Mouse (Mus musculus): Measurements from ENCODE around the gene Pip5k1c. TPM values are rescaled to one million over a fixed set of nuclear protein-coding genes. Genes with fewer than 3 reads are reported as not detected.
A peak's percentile ranks its signal among the peaks of the same experiment; 100 is the strongest.

The Pip5k1c gene
- total RNA-seq, 4 experiments from 2014 or later, result 18.5 to 22.8 (median 21.9) TPM

- DNase-seq (ENCODE audit: low spot score in 2 of 2), result no peak
Observed at GRCm38 (mm10) chr10:81345162-81345534, 52.4 kb downstream of the Pip5k1c start.

GRCm38 (mm10) chr10:81346453-81347067 is 53.8 kb downstream of the Pip5k1c start:
- DNase-seq (ENCODE audit: low spot score in 2 of 2), result no peak

- DNase-seq (ENCODE audit: low spot score in 2 of 2), result no peak
Observed at GRCm38 (mm10) chr10:81349146-81349545, 56.4 kb downstream of the Pip5k1c start.

GRCm38 (mm10) chr10:81349961-81350350 is 57.2 kb downstream of the Pip5k1c start:
- no peak for DNase-seq (ENCODE audit: low spot score in 2 of 2)

- DNase-seq (ENCODE audit: low spot score in 2 of 2), result peak; percentile 99
Observed at GRCm38 (mm10) chr10:81350351-81351063, 57.7 kb downstream of the Pip5k1c start, which contains the start of gene Hmg20b. Gene Hmg20b (minus strand): TSS chr10:81350480.

DNA sequence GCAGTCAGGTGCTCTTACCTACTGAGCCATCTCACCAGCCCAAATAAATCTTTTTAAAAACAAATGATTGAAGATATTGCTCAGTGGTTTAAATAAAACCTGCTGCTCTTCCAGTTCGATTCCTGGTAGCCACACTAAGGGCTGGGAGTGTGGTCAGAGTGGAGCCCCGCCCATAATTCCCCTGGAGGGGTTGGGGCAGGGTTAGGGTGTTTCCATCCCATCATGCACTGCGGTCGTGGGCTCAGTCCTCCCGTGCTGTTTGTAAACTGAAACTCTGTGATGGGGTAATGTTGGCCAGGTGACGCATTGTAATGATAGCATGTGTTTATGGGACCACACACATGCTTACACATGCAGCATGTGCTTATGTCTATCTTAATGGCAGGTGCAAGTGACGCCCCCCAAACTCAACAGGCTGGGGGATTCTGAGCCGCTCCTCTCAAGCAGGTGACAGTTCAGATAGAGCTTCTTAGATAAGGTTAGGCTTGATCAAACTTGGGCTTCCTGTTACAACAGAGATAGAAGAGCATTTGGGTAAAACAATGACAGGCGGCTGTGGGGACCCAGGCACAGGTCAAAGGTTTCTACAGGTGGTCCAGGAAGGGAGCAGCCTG is 59.0 kb downstream of the Pip5k1c start:
- DNase-seq (ENCODE audit: low spot score in 2 of 2), result no peak

- DNase-seq (ENCODE audit: low spot score in 2 of 2), result no peak
Observed at GRCm38 (mm10) chr10:81354738-81355477, 62.1 kb downstream of the Pip5k1c start.

- DNase-seq (ENCODE audit: low spot score in 2 of 2), result no peak
Observed at GRCm38 (mm10) chr10:81355533-81355932, 62.8 kb downstream of the Pip5k1c start.

DNA sequence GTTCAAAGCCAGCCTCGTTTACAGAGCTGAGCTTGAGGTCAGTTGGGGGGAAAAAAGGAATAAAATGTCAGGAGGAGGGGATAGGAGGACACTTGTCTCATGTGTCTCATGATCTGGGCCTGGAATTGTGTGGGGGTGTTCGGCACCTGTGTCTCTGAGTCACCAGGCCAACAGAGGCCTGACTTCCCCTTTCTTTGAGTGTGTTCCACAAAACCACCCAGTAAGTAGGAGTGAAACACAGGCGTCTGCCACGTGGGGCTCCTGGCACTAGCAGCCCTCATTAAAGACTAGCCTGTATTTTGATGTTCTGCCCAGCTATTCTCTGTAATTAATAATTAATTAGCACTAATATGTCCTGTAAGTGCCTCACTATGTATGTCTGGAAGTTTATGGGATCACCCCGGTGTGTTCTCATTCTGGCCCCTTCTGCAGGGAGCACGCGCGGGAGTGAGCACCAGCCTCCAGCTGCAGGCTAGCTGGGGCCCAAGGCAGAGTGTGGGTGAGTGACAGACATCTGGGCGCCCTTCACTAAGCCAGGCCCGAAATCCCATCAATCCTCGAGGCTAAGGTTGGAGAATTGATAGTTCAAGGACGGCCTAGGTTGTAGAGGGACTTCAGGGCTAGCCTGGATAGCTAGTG is 63.7 kb downstream of the Pip5k1c start:
- DNase-seq (ENCODE audit: low spot score in 2 of 2), result no peak

DNA sequence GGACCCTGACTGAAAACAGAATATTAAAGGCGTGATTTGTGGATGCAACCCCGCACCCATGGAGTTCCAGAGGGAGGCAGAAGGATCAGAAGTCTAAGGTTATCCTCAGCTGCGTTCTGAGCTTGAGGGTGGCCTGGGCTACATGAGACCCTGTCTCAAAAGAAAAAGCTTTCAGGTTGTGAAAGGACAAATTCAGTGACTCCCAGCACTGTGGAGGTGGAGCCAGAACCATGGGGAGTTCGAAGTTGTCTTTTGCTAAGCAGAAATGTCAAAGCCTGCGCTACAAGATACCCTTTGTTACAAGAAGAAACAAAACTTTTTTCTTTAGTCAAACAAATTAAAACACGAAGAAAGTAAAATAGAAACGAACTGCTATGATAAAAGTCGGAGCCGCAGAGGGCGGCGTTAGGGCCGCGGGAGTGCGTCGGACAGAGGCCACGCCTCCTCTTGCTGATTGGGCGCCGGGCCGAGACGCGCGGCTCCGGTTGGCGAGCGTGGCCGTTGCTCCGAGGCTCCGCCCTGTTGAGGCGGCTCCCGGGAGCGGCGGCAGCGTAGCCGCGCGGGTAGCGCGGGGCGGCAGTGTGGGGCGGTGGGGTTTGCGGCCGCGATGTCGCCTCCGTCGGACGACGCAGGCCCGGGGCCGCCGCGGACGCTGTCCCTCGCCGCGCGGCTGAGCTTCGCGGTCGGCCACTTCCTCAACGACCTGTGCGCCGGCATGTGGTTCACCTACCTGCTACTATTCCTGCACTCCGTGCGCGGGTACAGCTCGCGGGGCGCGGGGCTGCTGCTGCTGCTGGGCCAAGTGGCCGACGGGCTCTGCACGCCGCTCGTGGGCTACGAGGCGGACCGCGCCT is 64.5 kb downstream of the Pip5k1c start, which contains the start of gene Mfsd12:
Gene Mfsd12, plus strand, starts transcription at position 501 of the 854 bp plus-strand sequence.
- peak; percentile 76 to 88 for DNase-seq (ENCODE audit: low spot score in 2 of 2)

- no peak for DNase-seq (ENCODE audit: low spot score in 2 of 2)
Observed at GRCm38 (mm10) chr10:81358209-81358608, 65.4 kb downstream of the Pip5k1c start.

DNA sequence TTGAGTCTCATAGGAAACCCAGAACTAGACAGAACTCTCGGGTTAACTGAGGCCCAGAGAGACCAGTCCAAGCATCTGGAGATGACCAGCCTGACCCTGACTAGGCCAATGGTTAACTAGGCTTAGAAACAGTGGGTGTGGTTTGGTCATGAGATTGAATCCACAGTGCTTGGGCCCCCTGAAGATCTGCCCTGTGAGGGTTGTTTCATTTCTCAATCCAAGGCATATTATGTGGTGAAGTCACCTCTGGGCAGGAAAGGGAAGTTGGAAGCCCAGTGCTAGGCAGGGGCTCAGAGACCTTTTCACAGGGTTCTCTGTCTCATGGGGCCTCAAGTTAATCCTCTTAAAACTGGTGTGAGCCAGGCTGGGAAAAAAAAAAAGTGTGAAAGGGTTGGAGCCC is 66.1 kb downstream of the Pip5k1c start:
- no peak for DNase-seq (ENCODE audit: low spot score in 2 of 2)

DNA sequence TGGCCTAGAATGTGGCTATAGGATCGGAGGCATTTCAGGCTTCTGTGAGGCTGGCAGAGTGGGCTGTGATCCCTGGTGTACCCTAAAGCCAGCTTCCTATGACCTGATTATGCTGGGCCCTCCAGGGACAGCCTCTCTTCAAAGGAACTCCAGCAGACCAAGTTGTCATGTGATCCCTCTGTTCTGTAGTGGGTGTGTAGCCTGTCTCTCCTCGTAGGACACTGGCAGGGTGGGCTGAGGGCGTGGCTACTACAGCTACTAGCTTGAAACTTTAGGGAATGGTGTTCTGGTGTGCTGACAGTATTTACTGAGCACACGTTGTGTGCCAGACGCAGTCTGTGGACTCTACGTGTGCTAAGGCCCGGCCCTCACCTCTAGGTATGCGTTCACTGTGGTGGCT is 68.0 kb downstream of the Pip5k1c start:
- no peak for DNase-seq (ENCODE audit: low spot score in 2 of 2)

- no peak for DNase-seq (ENCODE audit: low spot score in 2 of 2)
Observed at GRCm38 (mm10) chr10:81362336-81362949, 69.7 kb downstream of the Pip5k1c start.

DNA sequence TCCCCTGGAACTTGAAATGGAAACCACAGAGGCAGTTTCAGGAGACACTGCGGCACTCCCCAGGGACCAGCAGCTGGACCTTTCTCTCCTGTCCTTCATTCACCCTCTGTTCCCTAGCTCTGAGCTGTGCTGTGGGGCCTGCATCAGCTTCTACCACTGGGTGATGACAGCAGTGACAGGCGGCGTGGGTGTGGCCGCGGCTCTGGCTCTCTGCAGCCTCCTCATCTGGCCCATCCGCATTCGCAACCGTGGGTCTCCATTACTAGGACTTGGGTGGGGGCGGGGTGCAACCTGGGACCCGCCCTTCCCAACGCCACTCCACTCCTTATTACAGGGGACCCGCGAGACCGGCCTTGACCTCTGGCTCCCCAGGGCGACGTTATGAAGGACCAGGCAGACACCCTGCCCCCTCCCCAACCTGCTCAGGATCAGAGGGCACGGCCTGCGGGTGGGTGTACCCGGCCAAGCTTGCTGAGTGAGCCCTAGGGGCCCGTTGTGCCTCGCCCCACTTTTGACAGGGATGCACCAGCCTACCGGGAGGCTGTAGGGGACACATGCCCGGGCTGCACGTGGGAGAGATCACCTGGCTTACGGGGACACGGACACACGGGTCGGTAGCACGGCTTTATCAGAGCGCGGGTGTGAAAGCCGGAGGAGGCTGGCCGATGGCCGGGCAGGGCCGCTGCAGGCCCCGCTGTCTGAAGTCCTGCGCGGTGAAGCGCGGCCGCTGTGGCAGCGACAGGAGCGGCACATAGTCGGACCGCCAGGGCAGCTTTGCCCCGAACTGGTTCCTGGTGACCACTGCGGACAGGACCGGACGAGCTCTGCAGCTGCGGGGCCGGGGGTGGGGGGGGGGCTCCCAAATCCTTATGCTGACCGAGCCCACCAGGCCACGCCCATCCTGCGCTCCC is 70.9 kb downstream of the Pip5k1c start:
- no peak for DNase-seq (ENCODE audit: low spot score in 2 of 2)

- DNase-seq (ENCODE audit: low spot score in 2 of 2), result no peak
Observed at GRCm38 (mm10) chr10:81364666-81365065, 71.9 kb downstream of the Pip5k1c start.

GRCm38 (mm10) chr10:81365073-81365472 is 72.3 kb downstream of the Pip5k1c start:
- no peak for DNase-seq (ENCODE audit: low spot score in 2 of 2)

- DNase-seq (ENCODE audit: low spot score in 2 of 2), result no peak
Observed at GRCm38 (mm10) chr10:81365672-81366476, 73.1 kb downstream of the Pip5k1c start, which contains the start of gene 4930404N11Rik. Gene 4930404N11Rik (minus strand): TSS chr10:81365816.

Data from gastrocnemius, adult 8-10 months (tissue).